Mouse (Mus musculus): Measurements from ENCODE around the gene Malsu1.

DNA sequence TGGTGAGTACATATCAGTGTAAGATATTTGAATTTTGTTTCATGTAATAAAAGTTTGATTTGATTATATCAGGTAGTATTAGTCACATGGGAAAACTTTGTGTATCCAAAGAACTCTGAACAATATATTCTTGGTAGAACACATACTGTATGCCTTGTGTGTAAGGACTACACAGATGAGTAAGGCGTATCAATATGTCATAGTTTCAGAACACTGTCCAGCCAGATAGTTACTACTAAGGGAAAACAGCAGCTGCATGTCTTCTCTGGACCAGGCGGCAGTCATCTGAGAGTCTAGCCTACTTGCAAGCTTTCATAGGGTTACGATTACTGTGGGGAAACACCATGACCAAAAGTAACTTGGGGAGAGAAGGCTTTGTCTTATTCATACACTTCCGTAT, 9.4 kb downstream of the Malsu1 start:
- TF ChIP-seq CTCF (IDR thresholded peaks at IDR 0.05; ENCODE audit: extremely low read depth, insufficient read depth, insufficient read length, insufficient replicate concordance) (no peak), POLR2A (IDR thresholded peaks at IDR 0.05; ENCODE audit: low read depth, low read length) (no peak)
